ENCODE assay signal across 13 mouse cellular contexts in the genomic region with DNA sequence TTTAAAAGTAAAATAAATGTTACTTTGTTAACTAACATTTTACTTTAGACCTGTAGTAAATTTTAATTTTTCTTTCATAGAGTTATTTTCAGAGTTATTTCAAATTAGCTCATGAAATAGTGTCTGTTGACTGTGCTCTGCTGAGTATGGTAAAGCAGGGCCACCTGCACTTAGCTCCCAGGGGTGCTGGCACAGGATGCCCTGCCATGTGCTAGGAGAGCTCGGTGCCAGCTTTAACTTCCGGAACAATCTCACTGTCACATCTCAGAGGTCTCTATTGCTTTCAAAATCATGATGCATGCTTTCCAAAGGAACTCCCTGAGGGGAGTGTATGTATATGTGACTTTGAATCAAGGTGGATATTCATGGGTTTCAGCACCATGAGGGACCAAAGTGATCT.
"Had no signal": no experiment of that assay in that cellular context is flagged by ENCODE, and none has a peak within 500 bp of the region (broad histone marks: within the 10 kb centered on the region; RNA-seq: fewer than 3 reads in every experiment).

No protein-coding gene starts in this region.

- DNase-seq: gastrocnemius, postnatal 14 days; gastrocnemius, postnatal 36 days; heart, adult 18-20 months; heart, postnatal 14 days; heart, postnatal 36 days; kidney, adult 11 months; kidney, adult 2 months; kidney, adult 9 months; kidney, postnatal 14 days; kidney, postnatal 36 days; layer of hippocampus, adult 9-11 months; layer of hippocampus, postnatal 36 days; left cerebral cortex, postnatal 4 days had no signal
